Mouse (Mus musculus): ENCODE measurements around the gene Dok3. TPM values are rescaled to one million over a fixed set of nuclear protein-coding genes. Genes with fewer than 3 reads are reported as not detected.

Dok3 gene
- polyA plus RNA-seq, 1 experiment, result 1.00 TPM

DNA sequence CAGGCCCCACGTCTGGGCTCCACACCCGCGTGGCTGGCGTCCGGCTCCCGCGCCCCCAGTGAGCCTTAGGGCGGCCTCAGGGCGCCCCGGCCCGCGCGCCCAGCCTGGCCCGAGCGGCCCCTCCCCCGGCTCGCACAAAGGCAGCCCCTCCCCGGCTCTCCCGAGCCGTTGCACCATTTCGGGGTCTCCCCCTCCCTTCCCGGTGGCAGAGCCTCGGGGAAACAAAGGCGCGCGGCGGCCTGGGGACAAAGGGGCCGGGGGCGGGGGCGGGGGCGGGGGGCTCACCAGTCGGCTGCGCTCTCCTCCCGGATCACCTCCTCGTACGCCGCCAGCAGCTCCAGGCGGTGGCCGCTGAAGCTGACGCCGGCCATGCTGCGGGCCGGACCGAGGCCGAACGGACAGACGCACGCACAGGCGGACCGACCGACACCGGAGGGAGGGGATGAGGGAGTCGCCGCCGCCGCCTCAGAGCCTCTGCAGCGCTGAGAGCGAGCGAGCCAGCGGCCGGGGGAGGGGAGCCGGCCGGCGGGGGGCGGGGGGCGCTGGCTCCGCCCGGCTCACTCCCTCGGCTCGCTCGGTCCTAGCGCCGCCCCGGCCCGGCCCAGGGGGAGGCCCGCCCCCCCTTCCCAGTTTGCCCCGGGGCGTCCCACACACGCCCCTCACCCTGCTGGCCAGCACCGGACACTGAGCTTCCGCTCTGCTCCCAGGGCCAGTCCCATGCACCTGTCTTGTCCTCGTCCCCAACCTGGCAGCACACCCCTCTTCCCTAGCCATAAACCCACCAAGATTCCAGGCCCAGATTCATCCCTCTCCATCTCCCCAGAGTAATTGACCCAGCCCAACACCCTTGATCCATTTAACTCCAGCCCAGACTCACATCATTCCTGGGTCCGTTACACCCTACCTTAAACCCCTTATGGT lies 41.3 kb downstream of the Dok3 start, which contains the start of gene Dbn1:
TSS of gene Dbn1 (minus strand) at position 534 of the 921 bp plus-strand sequence.
- Histone ChIP-seq H3K36me3 (ENCODE audit: control insufficient read depth, insufficient read depth) (no peaks in the 10 kb centered on the region), H3K79me2 (ENCODE audit: control insufficient read depth, insufficient read depth) (peaks cover 30% of the 10 kb centered on the region), H3K27me3 (ENCODE audit: control insufficient read depth, insufficient read depth, insufficient read length) (no peaks in the 10 kb centered on the region), H3K4me2 (ENCODE audit: low read depth) (peak within 1 kb of the TSS; percentile 86), H3K4me3 (peak within 1 kb of the TSS; percentile 67), H3ac (ENCODE audit: control insufficient read depth, insufficient read length) (peak within 1 kb of the TSS; percentile 84)
- peak; percentile 88 for TF ChIP-seq POLR2A (IDR thresholded peaks at IDR 0.05; ENCODE audit: insufficient read length, low read depth)
- TF ChIP-seq TCF12 (IDR thresholded peaks at IDR 0.05; ENCODE audit: insufficient read depth, poor library complexity, severe bottlenecking), result no peak
- TF ChIP-seq REST (IDR thresholded peaks at IDR 0.05; ENCODE audit: insufficient read depth, insufficient read length), result no peak
- no peak for TF ChIP-seq SRF (IDR thresholded peaks at IDR 0.05; ENCODE audit: control insufficient read depth, insufficient read length, low read depth)
- TF ChIP-seq MYOD1 (IDR thresholded peaks at IDR 0.05; ENCODE audit: control insufficient read depth in 1 of 3, insufficient read length in 2 of 3, low read depth in 2 of 3), result peak in 2 of 3 experiments; percentile 51 to 56
- TF ChIP-seq TCF3 (IDR thresholded peaks at IDR 0.05; ENCODE audit: insufficient read length, low read depth), result no peak
- peak; percentile 71 for TF ChIP-seq POLR2AphosphoS2 (IDR thresholded peaks at IDR 0.05; ENCODE audit: insufficient read length, low read depth)
- no peak for TF ChIP-seq MAX (IDR thresholded peaks at IDR 0.05; ENCODE audit: low read depth)
- no peak for TF ChIP-seq E2F4 (IDR thresholded peaks at IDR 0.05; ENCODE audit: insufficient read depth)

DNA sequence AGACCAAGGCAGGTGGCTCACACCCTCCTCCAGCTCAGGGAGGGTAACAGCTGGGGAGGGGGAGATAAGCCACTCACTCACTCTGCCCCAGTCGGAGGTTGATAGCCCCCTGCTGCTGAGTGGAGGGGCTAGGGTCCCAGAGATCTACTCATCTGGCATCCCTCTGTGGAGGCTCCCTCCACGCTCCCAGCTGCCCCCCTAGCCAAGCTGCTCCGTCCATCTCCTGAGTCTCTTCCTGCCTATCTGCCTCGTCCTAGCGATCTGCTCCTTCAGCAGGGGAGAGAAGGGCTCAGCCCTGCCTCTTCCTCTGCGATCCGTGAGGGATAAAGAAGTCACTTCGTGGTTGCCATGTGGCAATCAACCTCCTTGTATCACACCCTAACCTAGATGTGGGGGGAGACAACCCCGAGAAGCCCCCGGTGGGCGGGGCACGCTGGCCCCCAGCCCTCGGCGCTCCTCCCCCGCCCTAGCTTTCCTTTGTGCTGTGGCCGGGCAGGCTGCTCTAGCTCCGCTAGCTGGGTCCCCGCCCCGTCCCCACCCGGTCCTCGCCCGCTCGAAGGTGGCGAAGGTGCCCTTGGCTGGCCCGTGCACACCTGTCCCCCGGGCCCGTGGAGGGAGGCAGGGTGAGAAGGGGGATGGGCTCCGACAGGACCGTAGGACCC lies 42.0 kb downstream of the Dok3 start:
- Histone ChIP-seq H3K27me3 (ENCODE audit: control insufficient read depth, insufficient read depth, insufficient read length) (no peaks in the 10 kb centered on the region), H3K4me2 (ENCODE audit: low read depth) (peak overlapping the region; percentile 86), H3K4me3 (peak overlapping the region; percentile 67), H3K36me3 (ENCODE audit: control insufficient read depth, insufficient read depth) (no peaks in the 10 kb centered on the region), H3K79me2 (ENCODE audit: control insufficient read depth, insufficient read depth) (peaks cover 30% of the 10 kb centered on the region), H3ac (ENCODE audit: control insufficient read depth, insufficient read length) (peak overlapping the region; percentile 84)
- TF ChIP-seq MAX (IDR thresholded peaks at IDR 0.05; ENCODE audit: low read depth) (no peak), TCF12 (IDR thresholded peaks at IDR 0.05; ENCODE audit: insufficient read depth, poor library complexity, severe bottlenecking) (no peak), MYOD1 (IDR thresholded peaks at IDR 0.05; ENCODE audit: control insufficient read depth in 1 of 3, insufficient read length in 2 of 3, low read depth in 2 of 3) (peak in 1 of 3 experiments; percentile 40), POLR2AphosphoS2 (IDR thresholded peaks at IDR 0.05; ENCODE audit: insufficient read length, low read depth) (no peak), USF1 (IDR thresholded peaks at IDR 0.05; ENCODE audit: low read depth) (no peak), SRF (IDR thresholded peaks at IDR 0.05; ENCODE audit: control insufficient read depth, insufficient read length, low read depth) (no peak), MYOG (IDR thresholded peaks at IDR 0.05; ENCODE audit: control insufficient read depth in 1 of 3, insufficient read depth in 1 of 3, insufficient read length in 2 of 3, low read depth in 2 of 3) (peak in 1 of 3 experiments; percentile 69), E2F4 (IDR thresholded peaks at IDR 0.05; ENCODE audit: insufficient read depth) (no peak), CEBPB (IDR thresholded peaks at IDR 0.05; ENCODE audit: insufficient read depth, poor library complexity, severe bottlenecking) (no peak), POLR2A (IDR thresholded peaks at IDR 0.05; ENCODE audit: insufficient read length, low read depth) (peak; percentile 34), TCF3 (IDR thresholded peaks at IDR 0.05; ENCODE audit: insufficient read length, low read depth) (no peak), REST (IDR thresholded peaks at IDR 0.05; ENCODE audit: insufficient read depth, insufficient read length) (no peak)

DNA sequence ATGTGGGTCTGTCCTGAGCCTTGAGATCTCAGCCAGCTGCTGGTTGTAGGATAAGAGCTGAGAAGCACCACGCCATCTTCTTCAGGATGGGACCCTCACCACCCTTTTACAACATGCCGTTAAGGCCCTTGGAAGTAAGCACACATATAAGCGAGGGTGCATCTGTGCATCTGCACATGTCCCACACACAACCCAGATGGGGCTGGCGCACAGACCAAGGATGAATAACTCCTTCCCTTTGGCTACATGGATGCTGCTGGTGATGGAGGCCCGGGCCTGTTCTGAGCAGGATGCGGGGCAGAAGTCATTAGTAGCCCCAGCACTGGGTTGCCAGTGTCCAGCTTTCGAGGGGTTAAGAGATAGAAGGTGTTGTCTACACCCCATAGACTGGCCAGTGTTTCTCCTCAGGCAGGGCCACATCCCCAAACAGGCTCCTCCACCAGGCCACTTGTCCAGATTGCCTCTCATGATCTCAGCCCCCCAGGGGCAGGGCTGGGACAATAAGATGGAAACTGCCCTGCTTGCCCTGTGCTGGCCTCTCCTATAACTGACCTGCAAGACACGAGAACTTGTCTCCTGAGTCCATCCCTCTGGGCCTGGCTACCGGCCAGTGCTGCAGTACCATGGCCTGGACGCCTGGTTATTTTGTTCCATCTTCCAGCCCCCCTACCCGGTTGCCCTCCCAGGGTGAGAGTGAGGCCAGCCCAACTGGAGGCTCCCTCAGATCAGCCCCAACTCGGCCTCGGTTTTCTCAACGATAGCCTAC lies 42.9 kb downstream of the Dok3 start:
- Histone ChIP-seq H3K4me3 (peak overlapping the region; percentile 67), H3K79me2 (ENCODE audit: control insufficient read depth, insufficient read depth) (peaks cover 30% of the 10 kb centered on the region), H3K27me3 (ENCODE audit: control insufficient read depth, insufficient read depth, insufficient read length) (no peaks in the 10 kb centered on the region), H3ac (ENCODE audit: control insufficient read depth, insufficient read length) (peak overlapping the region; percentile 84), H3K36me3 (ENCODE audit: control insufficient read depth, insufficient read depth) (peaks cover 4% of the 10 kb centered on the region), H3K4me2 (ENCODE audit: low read depth) (peak overlapping the region; percentile 86)
- TF ChIP-seq MYOD1 (IDR thresholded peaks at IDR 0.05; ENCODE audit: control insufficient read depth in 1 of 3, insufficient read length in 2 of 3, low read depth in 2 of 3) (no peak), CEBPB (IDR thresholded peaks at IDR 0.05; ENCODE audit: insufficient read depth, poor library complexity, severe bottlenecking) (no peak), USF1 (IDR thresholded peaks at IDR 0.05; ENCODE audit: low read depth) (no peak), TCF12 (IDR thresholded peaks at IDR 0.05; ENCODE audit: insufficient read depth, poor library complexity, severe bottlenecking) (no peak), TCF3 (IDR thresholded peaks at IDR 0.05; ENCODE audit: insufficient read length, low read depth) (no peak), POLR2A (IDR thresholded peaks at IDR 0.05; ENCODE audit: insufficient read length, low read depth) (no peak), SRF (IDR thresholded peaks at IDR 0.05; ENCODE audit: control insufficient read depth, insufficient read length, low read depth) (no peak), REST (IDR thresholded peaks at IDR 0.05; ENCODE audit: insufficient read depth, insufficient read length) (no peak)

DNA sequence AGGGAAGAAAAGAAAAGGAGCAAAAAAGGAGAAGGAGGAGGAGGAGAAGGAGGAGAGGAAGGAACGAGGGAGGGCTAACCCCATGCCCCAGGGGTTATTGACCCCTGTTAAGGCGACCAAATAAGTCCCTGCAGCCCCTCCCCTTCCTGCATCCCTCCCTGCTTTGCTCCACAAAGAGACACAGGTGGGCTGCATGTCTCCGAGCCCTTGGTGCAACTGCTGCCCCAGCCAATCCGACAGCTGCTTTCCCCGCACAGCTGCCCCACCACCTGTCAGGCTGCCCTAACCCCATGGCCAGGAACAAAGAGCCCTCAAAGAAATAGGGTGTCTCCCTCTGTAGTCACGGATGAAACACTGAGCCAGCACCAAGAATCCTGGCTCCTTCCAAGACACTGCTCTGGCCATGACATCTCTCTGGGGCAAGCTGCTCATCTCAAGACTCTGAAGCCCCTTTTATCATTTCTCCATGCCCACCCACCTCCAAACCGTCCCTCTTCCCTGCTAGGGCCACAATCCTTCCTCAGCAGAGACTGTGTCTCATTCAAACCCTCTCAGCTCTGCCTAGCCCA lies 44.5 kb downstream of the Dok3 start:
- TF ChIP-seq POLR2A (IDR thresholded peaks at IDR 0.05; ENCODE audit: insufficient read length, low read depth) (no peak), USF1 (IDR thresholded peaks at IDR 0.05; ENCODE audit: low read depth) (no peak), MYOG (IDR thresholded peaks at IDR 0.05; ENCODE audit: control insufficient read depth in 1 of 3, insufficient read depth in 1 of 3, insufficient read length in 2 of 3, low read depth in 2 of 3) (peak; percentile 93 to 100 (median 99)), TCF12 (IDR thresholded peaks at IDR 0.05; ENCODE audit: insufficient read depth, poor library complexity, severe bottlenecking) (peak; percentile 97), TCF3 (IDR thresholded peaks at IDR 0.05; ENCODE audit: insufficient read length, low read depth) (peak; percentile 98), MYOD1 (IDR thresholded peaks at IDR 0.05; ENCODE audit: control insufficient read depth in 1 of 3, insufficient read length in 2 of 3, low read depth in 2 of 3) (peak; percentile 42 to 99 (median 98)), SRF (IDR thresholded peaks at IDR 0.05; ENCODE audit: control insufficient read depth, insufficient read length, low read depth) (peak; percentile 58)
- peaks cover 30% of the 10 kb centered on the region for H3K79me2 ChIP-seq (ENCODE audit: control insufficient read depth, insufficient read depth)
- no peak overlapping the region for H3ac ChIP-seq (ENCODE audit: control insufficient read depth, insufficient read length)
- H3K27me3 ChIP-seq (ENCODE audit: control insufficient read depth, insufficient read depth, insufficient read length), result no peaks in the 10 kb centered on the region
- H3K4me3 ChIP-seq, result peak overlapping the region; percentile 67
- H3K36me3 ChIP-seq (ENCODE audit: control insufficient read depth, insufficient read depth), result peaks cover 4% of the 10 kb centered on the region
- peak overlapping the region; percentile 86 for H3K4me2 ChIP-seq (ENCODE audit: low read depth)

Data from myocyte (in vitro differentiated cells).